Mouse (Mus musculus): ENCODE measurements around the gene Hsph1.

Gene Hsph1

GRCm38 (mm10) chr5:149636075-149636920, at the start of gene Hsph1:
Gene Hsph1, minus strand, starts transcription at chr5:149636376.
- DNase-seq (ENCODE audit: extremely low read depth, low read depth): peak; percentile 100

- no peak for DNase-seq (ENCODE audit: extremely low read depth, low read depth)
These were observed 44.8 kb upstream of the Hsph1 start for GRCm38 (mm10) chr5:149680946-149681345.

- no peak for DNase-seq (ENCODE audit: extremely low read depth, low read depth)
These were observed 43.7 kb upstream of the Hsph1 start for GRCm38 (mm10) chr5:149679886-149680285.

GRCm38 (mm10) chr5:149679362-149679761, 43.2 kb upstream of the Hsph1 start:
- DNase-seq (ENCODE audit: extremely low read depth, low read depth): no peak

- no peak for DNase-seq (ENCODE audit: extremely low read depth, low read depth)
These were observed 42.8 kb upstream of the Hsph1 start for GRCm38 (mm10) chr5:149678990-149679348.

- DNase-seq (ENCODE audit: extremely low read depth, low read depth): no peak
These were observed 42.2 kb upstream of the Hsph1 start, which contains the start of gene B3glct for GRCm38 (mm10) chr5:149678100-149678989. Gene B3glct, plus strand, starts transcription at chr5:149678230.

GRCm38 (mm10) chr5:149677196-149677595, 41.0 kb upstream of the Hsph1 start:
- no peak for DNase-seq (ENCODE audit: extremely low read depth, low read depth)

GRCm38 (mm10) chr5:149663417-149663816, 27.2 kb upstream of the Hsph1 start:
- DNase-seq (ENCODE audit: extremely low read depth, low read depth): no peak

- peak; percentile 57 for DNase-seq (ENCODE audit: extremely low read depth, low read depth)
These were observed 26.8 kb upstream of the Hsph1 start for GRCm38 (mm10) chr5:149662980-149663379.

GRCm38 (mm10) chr5:149661428-149661827, 25.3 kb upstream of the Hsph1 start:
- DNase-seq (ENCODE audit: extremely low read depth, low read depth): no peak

GRCm38 (mm10) chr5:149659414-149659780, 23.2 kb upstream of the Hsph1 start:
- peak; percentile 68 for DNase-seq (ENCODE audit: extremely low read depth, low read depth)

GRCm38 (mm10) chr5:149658741-149659413, 22.7 kb upstream of the Hsph1 start:
- DNase-seq (ENCODE audit: extremely low read depth, low read depth): peak; percentile 46

GRCm38 (mm10) chr5:149658022-149658421, 21.8 kb upstream of the Hsph1 start:
- no peak for DNase-seq (ENCODE audit: extremely low read depth, low read depth)

- no peak for DNase-seq (ENCODE audit: extremely low read depth, low read depth)
These were observed 19.5 kb upstream of the Hsph1 start for GRCm38 (mm10) chr5:149655636-149656035.

GRCm38 (mm10) chr5:149650179-149650553, 14.0 kb upstream of the Hsph1 start:
- DNase-seq (ENCODE audit: extremely low read depth, low read depth): no peak

- peak; percentile 39 for DNase-seq (ENCODE audit: extremely low read depth, low read depth)
These were observed 13.5 kb upstream of the Hsph1 start for GRCm38 (mm10) chr5:149649499-149650178.

- DNase-seq (ENCODE audit: extremely low read depth, low read depth): peak; percentile 100
These were observed 12.8 kb upstream of the Hsph1 start for GRCm38 (mm10) chr5:149648895-149649406.

GRCm38 (mm10) chr5:149648196-149648595, 12.0 kb upstream of the Hsph1 start:
- peak; percentile 54 for DNase-seq (ENCODE audit: extremely low read depth, low read depth)

- peak; percentile 65 for DNase-seq (ENCODE audit: extremely low read depth, low read depth)
These were observed 11.4 kb upstream of the Hsph1 start for GRCm38 (mm10) chr5:149647367-149648115.

All from MEL-GATA-1-ER (cell line).